13 mouse cellular contexts compared by ENCODE assay signal in genomic region chr9:49999970-50000369, GRCm38 (mm10).
DNase-seq lines count a peak whose midpoint lies in the region; ATAC-seq and TF ChIP-seq lines count a peak whose summit lies in the region.
"Had no signal": no experiment of that assay in that cellular context is flagged by ENCODE, and none has a peak within 500 bp of the region (broad histone marks: within the 10 kb centered on the region; RNA-seq: fewer than 3 reads in every experiment).

No protein-coding gene starts in this region.

- H3K9ac ChIP-seq in heart, embryonic 16.5 days (ENCODE audit: low read length) = no peak overlapping the region
- no peak overlapping the region for H3K9ac ChIP-seq in midbrain, postnatal 0 days (replicated peaks; ENCODE audit: low read length, poor library complexity, severe bottlenecking)
- H3K9ac ChIP-seq in midbrain, embryonic 16.5 days (ENCODE audit: low read depth, low read length) = no peak overlapping the region
- H3K9ac ChIP-seq in kidney, postnatal 0 days (ENCODE audit: low read depth, low read length) = no peak overlapping the region
- no peak overlapping the region for H3K9ac ChIP-seq in intestine, postnatal 0 days (ENCODE audit: low read depth, low read length)
- H3K9ac ChIP-seq: intestine, embryonic 15.5 days; liver, embryonic 12.5 days; midbrain, embryonic 12.5 days had no signal

- ATAC-seq in heart, embryonic 16.5 days (replicated peaks; ENCODE audit: extremely low read depth, insufficient read depth, low FRiP score) = no peak; the same call in 1 of the 2 replicates
- no peak for ATAC-seq in midbrain, postnatal 0 days (ENCODE audit: low FRiP score)
- no peak for ATAC-seq in midbrain, embryonic 16.5 days
- ATAC-seq in kidney, postnatal 0 days (replicated peaks; ENCODE audit: low FRiP score, low read depth) = peak; percentile 49; the same call in 1 of the 2 replicates
- ATAC-seq in intestine, postnatal 0 days = no peak
- ATAC-seq: intestine, embryonic 15.5 days; liver, embryonic 12.5 days; Patski had no signal

- H3K9me3 ChIP-seq in heart, embryonic 16.5 days (replicated peaks; ENCODE audit: control insufficient read depth, low read length) = peaks cover 4% of the 10 kb centered on the region
- peaks cover 7% of the 10 kb centered on the region; the same call in 1 of the 2 replicates for H3K9me3 ChIP-seq in midbrain, postnatal 0 days (ENCODE audit: low read length)
- H3K9me3 ChIP-seq in midbrain, embryonic 16.5 days (replicated peaks; ENCODE audit: control insufficient read depth, low read length, poor library complexity, severe bottlenecking) = peaks cover 7% of the 10 kb centered on the region; the same call in 1 of the 2 replicates
- no peaks in the 10 kb centered on the region for H3K9me3 ChIP-seq in kidney, postnatal 0 days (replicated peaks; ENCODE audit: low read length)
- no peaks in the 10 kb centered on the region for H3K9me3 ChIP-seq in intestine, postnatal 0 days (ENCODE audit: control insufficient read depth)
- H3K9me3 ChIP-seq: intestine, embryonic 15.5 days; liver, embryonic 12.5 days had no signal

- no peak overlapping the region for H3K4me3 ChIP-seq in heart, embryonic 16.5 days (ENCODE audit: low read length)
- H3K4me3 ChIP-seq in midbrain, postnatal 0 days (ENCODE audit: low read depth, low read length) = no peak overlapping the region
- H3K4me3 ChIP-seq in midbrain, embryonic 16.5 days (ENCODE audit: low read depth, low read length) = no peak overlapping the region
- H3K4me3 ChIP-seq in kidney, postnatal 0 days (replicated peaks; ENCODE audit: low read depth, low read length) = no peak overlapping the region
- no peak overlapping the region for H3K4me3 ChIP-seq in intestine, postnatal 0 days (ENCODE audit: low read depth, low read length)
- H3K4me3 ChIP-seq: embryonic facial prominence, embryonic 10.5 days; intestine, embryonic 15.5 days; liver, embryonic 12.5 days; midbrain, embryonic 12.5 days had no signal

- H3K36me3 ChIP-seq in heart, embryonic 16.5 days (ENCODE audit: control insufficient read depth, insufficient read depth) = no peaks in the 10 kb centered on the region
- H3K36me3 ChIP-seq in midbrain, postnatal 0 days (ENCODE audit: insufficient read depth, low read length) = no peaks in the 10 kb centered on the region
- no peaks in the 10 kb centered on the region for H3K36me3 ChIP-seq in midbrain, embryonic 16.5 days (ENCODE audit: control insufficient read depth, insufficient read depth, low read length)
- no peaks in the 10 kb centered on the region for H3K36me3 ChIP-seq in kidney, postnatal 0 days (ENCODE audit: insufficient read depth, low read length)
- H3K36me3 ChIP-seq in intestine, postnatal 0 days (ENCODE audit: control insufficient read depth, insufficient read depth) = no peaks in the 10 kb centered on the region
- H3K36me3 ChIP-seq: embryonic facial prominence, embryonic 10.5 days; intestine, embryonic 15.5 days; liver, embryonic 12.5 days; midbrain, embryonic 12.5 days had no signal

- H3K4me2 ChIP-seq in heart, embryonic 16.5 days (ENCODE audit: low read depth, low read length) = no peak overlapping the region
- H3K4me2 ChIP-seq in midbrain, postnatal 0 days (ENCODE audit: low read depth, low read length, poor library complexity, severe bottlenecking) = no peak overlapping the region
- no peak overlapping the region for H3K4me2 ChIP-seq in midbrain, embryonic 16.5 days (ENCODE audit: low read length)
- no peak overlapping the region for H3K4me2 ChIP-seq in kidney, postnatal 0 days (ENCODE audit: low read length)
- H3K4me2 ChIP-seq in intestine, postnatal 0 days (replicated peaks; ENCODE audit: low read depth) = no peak overlapping the region
- H3K4me2 ChIP-seq: intestine, embryonic 15.5 days; liver, embryonic 12.5 days; midbrain, embryonic 12.5 days had no signal

- H3K27me3 ChIP-seq in heart, embryonic 16.5 days (ENCODE audit: control insufficient read depth, insufficient read depth, low read length) = no peaks in the 10 kb centered on the region
- no peaks in the 10 kb centered on the region for H3K27me3 ChIP-seq in midbrain, postnatal 0 days (ENCODE audit: insufficient read depth, low read length)
- H3K27me3 ChIP-seq in midbrain, embryonic 16.5 days (ENCODE audit: control insufficient read depth, insufficient read depth, low read depth, low read length) = no peaks in the 10 kb centered on the region
- no peaks in the 10 kb centered on the region for H3K27me3 ChIP-seq in kidney, postnatal 0 days (ENCODE audit: insufficient read depth, low read length)
- H3K27me3 ChIP-seq in intestine, postnatal 0 days (replicated peaks; ENCODE audit: control insufficient read depth, insufficient read depth, low read length) = no peaks in the 10 kb centered on the region
- H3K27me3 ChIP-seq: CH12.LX; intestine, embryonic 15.5 days; liver, embryonic 12.5 days; midbrain, embryonic 12.5 days; Patski had no signal

- TF ChIP-seq CTCF in midbrain, postnatal 0 days (IDR thresholded peaks at IDR 0.05) = no peak
- TF ChIP-seq CTCF in kidney, postnatal 0 days (IDR thresholded peaks at IDR 0.05; ENCODE audit: low read depth) = no peak
- no peak for TF ChIP-seq CTCF in intestine, postnatal 0 days (IDR thresholded peaks at IDR 0.05; ENCODE audit: low read depth)

- WGBS in heart, embryonic 16.5 days = 21% methylated on average over 1 of the region's 1 CpGs
- WGBS in midbrain, postnatal 0 days = 83% methylated on average over 1 of the region's 1 CpGs
- 76% methylated on average over 1 of the region's 1 CpGs for WGBS in midbrain, embryonic 16.5 days
- 26% methylated on average over 1 of the region's 1 CpGs for WGBS in kidney, postnatal 0 days
- WGBS in intestine, postnatal 0 days = 54% methylated on average over 1 of the region's 1 CpGs

- no peak for DNase-seq in heart, adult 11 months
- DNase-seq in midbrain, postnatal 0 days (ENCODE audit: low spot score) = peak; percentile 33
- DNase-seq in kidney, postnatal 0 days (ENCODE audit: low spot score) = peak; percentile 57
- DNase-seq in testis, postnatal 14 days (ENCODE audit: low spot score) = peak; percentile 77

- peak overlapping the region; percentile 66 for H3K27ac ChIP-seq in heart, embryonic 16.5 days (ENCODE audit: low read length)
- no peak overlapping the region for H3K27ac ChIP-seq in midbrain, postnatal 0 days (ENCODE audit: low read depth, low read length)
- H3K27ac ChIP-seq in midbrain, embryonic 16.5 days (ENCODE audit: low read length) = no peak overlapping the region
- peak overlapping the region; percentile 64 for H3K27ac ChIP-seq in kidney, postnatal 0 days
- no peak overlapping the region for H3K27ac ChIP-seq in intestine, postnatal 0 days (ENCODE audit: low read depth, low read length)
- H3K27ac ChIP-seq: embryonic facial prominence, embryonic 10.5 days; midbrain, embryonic 12.5 days had no signal

- peaks cover 24% of the 10 kb centered on the region for H3K4me1 ChIP-seq in heart, embryonic 16.5 days (ENCODE audit: control insufficient read depth, insufficient read depth, low read length)
- no peaks in the 10 kb centered on the region for H3K4me1 ChIP-seq in midbrain, postnatal 0 days (ENCODE audit: insufficient read depth, low read length)
- H3K4me1 ChIP-seq in midbrain, embryonic 16.5 days (ENCODE audit: control insufficient read depth, insufficient read depth, low read length) = no peaks in the 10 kb centered on the region
- peaks cover 9% of the 10 kb centered on the region for H3K4me1 ChIP-seq in kidney, postnatal 0 days (replicated peaks; ENCODE audit: insufficient read depth, low read length)
- no peaks in the 10 kb centered on the region for H3K4me1 ChIP-seq in intestine, postnatal 0 days (replicated peaks; ENCODE audit: control insufficient read depth, insufficient read depth, low read length)
- H3K4me1 ChIP-seq: intestine, embryonic 15.5 days; liver, embryonic 12.5 days; midbrain, embryonic 12.5 days had no signal

Comparison
In these comparisons a context has a peak if more than half of its experiments do, and no peak if none do; other contexts are left out.
1. H3K27ac ChIP-seq: peak in heart, embryonic 16.5 days (single experiment) and kidney, postnatal 0 days (single experiment); none in midbrain, postnatal 0 days (single experiment), midbrain, embryonic 16.5 days (single experiment) and intestine, postnatal 0 days (single experiment).